Mouse (Mus musculus) kidney, postnatal 0 days (tissue): ENCODE measurements around the gene Avp. TPM values are rescaled to one million over a fixed set of nuclear protein-coding genes. Genes with fewer than 3 reads are reported as not detected.
A peak's percentile ranks its signal among the peaks of the same experiment; 100 is the strongest.

ENCODE experiments used
- ATAC-seq: fragments of 200-750 bp; cut with Nextera tagmentation; replicated peaks from 2 replicates; pipeline ENCODE4 v1.8.0; 2017; ENCODE audit warnings: low read depth, moderate number of reproducible peaks, moderate TSS enrichment, moderate library complexity; ENCODE audit not compliant: low FRiP score
- DNase-seq: peaks from one replicate; pipeline ENCODE4 v3.0.0-alpha.2; 2016; ENCODE audit warnings: low spot score
- H3K27ac ChIP-seq: fragments of 300-500 bp; sonication (generic); 2 replicates; pipeline ENCODE4 v1.5.1; 2014; ENCODE audit warnings: mild to moderate bottlenecking
- H3K27me3 ChIP-seq: fragments of 300-500 bp; sonication (generic); 2 replicates; pipeline ENCODE4 v1.6.1; 2014; ENCODE audit warnings: low read length, mixed read lengths; ENCODE audit not compliant: insufficient read depth
- H3K36me3 ChIP-seq: fragments of 300-500 bp; sonication (generic); 2 replicates; pipeline ENCODE4 v1.6.1; 2014; ENCODE audit warnings: low read length, mixed read lengths; ENCODE audit not compliant: insufficient read depth
- H3K4me1 ChIP-seq: fragments of 300-500 bp; sonication (generic); replicated peaks from 2 replicates; pipeline ENCODE4 v1.6.1; 2014; ENCODE audit warnings: antibody characterized with exemption, low read length, mixed read lengths; ENCODE audit not compliant: insufficient read depth
- H3K4me2 ChIP-seq: fragments of 300-500 bp; sonication (generic); 2 replicates; pipeline ENCODE4 v1.6.1; 2014; ENCODE audit warnings: mild to moderate bottlenecking, low read length, moderate library complexity, mixed read lengths
- H3K4me3 ChIP-seq: fragments of 300-500 bp; sonication (generic); replicated peaks from 2 replicates; pipeline ENCODE4 v1.5.1; 2014; ENCODE audit warnings: low read depth, low read length
- H3K9ac ChIP-seq: fragments of 300-500 bp; sonication (generic); 2 replicates; pipeline ENCODE4 v1.6.1; 2014; ENCODE audit warnings: low read depth, low read length
- H3K9me3 ChIP-seq: fragments of 300-500 bp; sonication (generic); replicated peaks from 2 replicates; pipeline ENCODE4 v1.6.1; 2016; ENCODE audit warnings: low read length, inconsistent platforms, mixed read lengths
- CTCF ChIP-seq: IDR thresholded peaks from 2 replicates; pipeline ENCODE4 v1.5.1; 2016; ENCODE audit warnings: antibody characterized with exemption, low read depth, mild to moderate bottlenecking, moderate library complexity
- WGBS: fragments of 180-500 bp; shearing (Covaris S2); extraction: QIAGEN DNeasy Blood & Tissue Kit; methylation state at CpG from one replicate; pipeline ENCODE4 v1.1.7; 2014; 5-methylcytosine and 5-hydroxymethylcytosine counted together
- polyA plus RNA-seq: library from polyadenylated mRNA; unstranded; fragments of >200 nt; fragmentation: Nextera tagmentation; extraction: Ambion mirVana; gene quantifications from 2 replicates; pipeline ENCODE4 v1.2.1, GENCODE M21; 2015

Avp gene
- polyA plus RNA-seq, 1 experiment from 2014 or later, result not detected

DNA sequence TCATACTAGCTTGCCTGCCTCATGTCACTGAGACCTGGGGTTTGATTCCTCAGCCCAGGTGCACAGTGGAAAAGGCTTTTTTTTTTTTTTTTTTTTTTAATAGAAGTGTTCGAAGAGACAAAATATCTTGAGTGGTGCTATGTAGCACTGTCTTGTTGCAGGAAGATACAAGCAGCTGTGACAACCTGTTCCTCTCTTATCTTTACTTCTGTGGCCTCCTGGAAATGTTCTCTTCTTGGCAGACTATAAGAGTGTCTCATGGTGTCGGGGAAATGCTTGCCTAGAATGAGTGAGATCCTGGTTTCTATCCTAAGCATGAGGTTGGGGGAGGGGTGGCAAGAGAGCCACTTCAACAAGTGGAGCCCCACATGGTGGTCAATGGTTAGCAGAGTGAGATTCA lies 6.0 kb upstream of the Avp start:
- H3K4me3 ChIP-seq, result no peak overlapping the region
- no peak overlapping the region for H3K9ac ChIP-seq
- no peak for ATAC-seq
- H3K27me3 ChIP-seq, result no peaks in the 10 kb centered on the region
- no peaks in the 10 kb centered on the region for H3K4me1 ChIP-seq
- no peak for DNase-seq
- WGBS, result 82% methylated on average over 2 of the region's 2 CpGs
- H3K4me2 ChIP-seq, result no peak overlapping the region
- no peak overlapping the region for H3K27ac ChIP-seq
- H3K9me3 ChIP-seq, result no peaks in the 10 kb centered on the region
- TF ChIP-seq CTCF, result no peak
- H3K36me3 ChIP-seq, result peaks cover 9% of the 10 kb centered on the region

DNA sequence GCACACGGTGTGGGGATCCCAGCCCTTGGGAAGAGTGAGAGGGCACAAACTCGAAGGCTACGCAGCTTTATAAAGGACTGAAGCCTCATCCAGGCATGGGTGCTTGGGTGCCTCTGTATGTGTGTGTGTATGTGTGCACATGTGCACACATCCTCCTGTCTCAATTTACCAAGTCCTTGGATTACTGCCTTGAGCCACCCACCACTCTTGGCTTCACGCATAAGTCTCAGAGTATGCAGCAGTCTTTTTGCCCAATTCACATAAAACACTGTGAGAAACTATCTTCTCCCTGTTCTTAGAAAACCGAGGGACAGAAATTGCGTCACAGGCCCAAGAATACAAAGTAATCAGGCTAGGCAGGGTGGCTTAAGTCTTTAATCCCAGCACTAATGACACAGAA lies 3.7 kb upstream of the Avp start:
- WGBS, result 86% methylated on average over 6 of the region's 6 CpGs
- no peak for TF ChIP-seq CTCF
- H3K4me2 ChIP-seq, result no peak overlapping the region
- no peak overlapping the region for H3K9ac ChIP-seq
- H3K4me3 ChIP-seq, result no peak overlapping the region
- 0 out of 2 replicates have a peak, but pooled peaks cover 1% of the 10 kb centered on the region for H3K36me3 ChIP-seq
- H3K27ac ChIP-seq, result no peak overlapping the region
- ATAC-seq (no peak), DNase-seq (no peak)
- no peaks in the 10 kb centered on the region for H3K9me3 ChIP-seq
- 0 out of 2 replicates have a peak, but pooled peaks cover 12% of the 10 kb centered on the region for H3K27me3 ChIP-seq
- H3K4me1 ChIP-seq, result peaks cover 1% of the 10 kb centered on the region; the same call in 1 of the 2 replicates

- WGBS, result 74% methylated on average over 10 of the region's 10 CpGs
- ATAC-seq, result no peak
These were observed 1.7 kb upstream of the Avp start for GRCm38 (mm10) chr2:130583902-130584560.

DNA sequence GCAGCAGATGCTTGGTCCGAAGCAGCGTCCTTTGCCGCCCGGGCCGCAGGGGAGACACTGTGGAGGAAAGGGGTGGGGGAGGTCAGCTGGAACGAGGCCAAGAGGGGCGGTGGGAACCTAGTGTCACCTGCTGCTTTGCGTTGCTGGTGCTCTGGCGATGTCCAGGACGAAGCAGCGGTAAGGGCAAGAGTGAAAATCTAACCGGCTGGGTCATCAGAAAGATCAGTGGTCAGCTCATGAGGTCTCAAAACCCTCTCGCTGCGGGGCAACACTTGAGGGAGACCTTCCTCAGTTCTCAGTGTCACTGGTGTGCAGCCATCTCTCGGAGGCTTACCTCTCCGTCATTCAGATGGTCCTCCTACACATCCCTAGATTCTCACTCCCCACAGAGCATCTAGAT lies 1.2 kb downstream of the Avp start:
- Histone ChIP-seq H3K9ac (no peak overlapping the region), H3K27me3 (peaks cover 47% of the 10 kb centered on the region), H3K9me3 (no peaks in the 10 kb centered on the region), H3K4me1 (peaks cover 15% of the 10 kb centered on the region), H3K27ac (no peak overlapping the region), H3K4me3 (peak overlapping the region; percentile 28), H3K4me2 (peak overlapping the region; percentile 56), H3K36me3 (no peaks in the 10 kb centered on the region)
- 4% methylated on average over 16 of the region's 16 CpGs for WGBS
- ATAC-seq (no peak), DNase-seq (no peak)
- no peak for TF ChIP-seq CTCF

More at GRCm38 (mm10) chr2:130583902-130584560, 1.7 kb upstream of the Avp start:
- Histone ChIP-seq H3K9ac (no peak overlapping the region), H3K27ac (no peak overlapping the region), H3K9me3 (no peaks in the 10 kb centered on the region), H3K4me3 (no peak overlapping the region), H3K36me3 (no peaks in the 10 kb centered on the region), H3K4me1 (peaks cover 10% of the 10 kb centered on the region), H3K4me2 (no peak overlapping the region), H3K27me3 (peaks cover 27% of the 10 kb centered on the region; the same call in 1 of the 2 replicates)
- DNase-seq, result no peak
- no peak for TF ChIP-seq CTCF

- Histone ChIP-seq H3K9me3 (no peaks in the 10 kb centered on the region), H3K27me3 (peaks cover 58% of the 10 kb centered on the region), H3K9ac (no peak overlapping the region), H3K36me3 (no peaks in the 10 kb centered on the region), H3K4me1 (peaks cover 16% of the 10 kb centered on the region), H3K27ac (no peak overlapping the region), H3K4me3 (no peak overlapping the region), H3K4me2 (no peak overlapping the region)
- no peak for DNase-seq
- TF ChIP-seq CTCF, result no peak
- no peak for ATAC-seq
- WGBS, result 11% methylated on average over 8 of the region's 8 CpGs
These were observed 2.6 kb downstream of the Avp start for GRCm38 (mm10) chr2:130579791-130580190.

DNA sequence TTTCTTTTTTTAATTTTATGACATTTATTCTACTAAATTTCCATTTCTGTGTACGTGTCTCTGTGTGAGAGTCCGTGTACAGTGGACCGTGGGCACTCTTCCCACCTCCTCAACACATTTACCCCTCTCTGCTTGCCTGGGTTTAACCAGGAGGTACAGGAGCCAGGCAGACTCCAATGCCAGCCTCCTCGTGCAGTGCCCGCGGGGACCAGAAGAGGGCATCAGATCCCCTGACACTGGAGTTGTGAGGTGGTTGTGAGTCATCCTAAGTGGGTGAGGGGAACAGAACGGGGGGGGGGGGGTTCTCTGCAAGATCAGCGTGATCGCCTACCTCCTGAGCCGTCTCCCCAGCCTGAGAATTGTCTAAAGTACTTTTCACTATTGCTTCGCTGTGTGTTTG lies 4.2 kb downstream of the Avp start:
- Histone ChIP-seq H3K27me3 (peaks cover 58% of the 10 kb centered on the region), H3K4me3 (no peak overlapping the region), H3K27ac (no peak overlapping the region), H3K4me2 (no peak overlapping the region), H3K9me3 (no peaks in the 10 kb centered on the region), H3K9ac (no peak overlapping the region), H3K36me3 (no peaks in the 10 kb centered on the region), H3K4me1 (peaks cover 16% of the 10 kb centered on the region)
- peak; percentile 36 for DNase-seq
- peak; percentile 67 for TF ChIP-seq CTCF
- ATAC-seq, result peak; percentile 39; the same call in 1 of the 2 replicates
- WGBS, result 8% methylated on average over 11 of the region's 11 CpGs
